Mouse (Mus musculus) C2C12 (cell line): Measurements from ENCODE around the gene Acbd7.

Experiments
- CEBPB ChIP-seq: IDR thresholded peaks from one replicate; pipeline ENCODE4 v1.6.1; 2011; ENCODE audit warnings: low read depth, mild to moderate bottlenecking, control low read depth, moderate library complexity
- CTCF ChIP-seq: IDR thresholded peaks from one replicate; pipeline ENCODE4 v1.5.1; 2011; ENCODE audit not compliant: control insufficient read depth, insufficient read depth, insufficient read length
- MAX ChIP-seq: IDR thresholded peaks from one replicate; pipeline ENCODE4 v1.6.1; 2011; ENCODE audit warnings: mild to moderate bottlenecking, control low read depth
- MYOD1 ChIP-seq: IDR thresholded peaks from one replicate; pipeline ENCODE4 v1.6.1; 2011; ENCODE audit warnings: low read depth; ENCODE audit not compliant: control insufficient read depth, insufficient read length
- MYOG ChIP-seq: IDR thresholded peaks from one replicate; pipeline ENCODE4 v1.6.1; 2011; ENCODE audit not compliant: control insufficient read depth, insufficient read length; ENCODE audit errors: extremely low read depth
- USF1 ChIP-seq: IDR thresholded peaks from one replicate; pipeline ENCODE4 v1.6.1; 2011; ENCODE audit warnings: low read depth, mild to moderate bottlenecking, control low read depth, moderate library complexity

DNA sequence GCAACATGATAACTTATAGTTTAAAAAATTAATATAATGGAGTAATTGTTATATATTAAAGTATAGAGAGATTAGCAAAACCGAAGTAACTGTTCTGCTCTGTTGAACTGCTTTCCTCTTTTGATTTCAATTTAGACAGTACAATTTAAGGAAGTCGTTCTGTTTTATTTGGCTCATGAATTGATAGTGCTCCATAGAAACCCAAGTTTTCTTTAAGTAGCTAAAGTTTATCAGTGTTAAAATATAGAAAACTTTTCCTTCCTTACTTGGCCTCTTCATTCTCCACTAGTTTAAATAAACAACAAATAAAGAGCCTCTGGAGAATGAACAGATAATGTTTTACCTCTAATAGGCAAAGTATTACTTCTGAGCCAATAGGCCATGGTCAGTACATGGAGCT, 49.7 kb upstream of the Acbd7 start:
- no peak for TF ChIP-seq CTCF
- no peak for TF ChIP-seq MAX
- TF ChIP-seq MYOD1, result no peak
- no peak for TF ChIP-seq USF1
- TF ChIP-seq CEBPB, result no peak
- no peak for TF ChIP-seq MYOG
